Mouse (Mus musculus) cerebellum, adult 8-10 months (tissue): ENCODE data around the gene Rabepk.
A peak's percentile ranks its signal among the peaks of the same experiment; 100 is the strongest.
"Not testable (repeated sequence)": the region's sequence is repeated elsewhere in the genome, so short reads cannot be mapped to it uniquely, and the experiment has no call there.

Experiments used
- DNase-seq: peaks from one replicate; pipeline ENCODE4 v3.0.0; 2022

Gene Rabepk

GRCm38 (mm10) chr2:34762174-34762573, 37.5 kb downstream of the Rabepk start:
- DNase-seq, result no peak

GRCm38 (mm10) chr2:34761272-34761671, 38.4 kb downstream of the Rabepk start:
- DNase-seq, result not testable (repeated sequence)

GRCm38 (mm10) chr2:34757341-34757740, 42.4 kb downstream of the Rabepk start:
- no peak for DNase-seq

- peak; percentile 27 for DNase-seq
Measured at GRCm38 (mm10) chr2:34754551-34755358, 45.0 kb downstream of the Rabepk start, which contains the start of gene Gapvd1. Gapvd1 (minus strand) TSS chr2:34755232.

- peak; percentile 82 for DNase-seq
Measured at GRCm38 (mm10) chr2:34753811-34754550, 45.7 kb downstream of the Rabepk start.

GRCm38 (mm10) chr2:34750245-34750644, 49.5 kb downstream of the Rabepk start:
- DNase-seq, result no peak

- no peak for DNase-seq
Measured at GRCm38 (mm10) chr2:34748479-34748878, 51.2 kb downstream of the Rabepk start.

GRCm38 (mm10) chr2:34745673-34746072, 54.0 kb downstream of the Rabepk start:
- no peak for DNase-seq

- no peak for DNase-seq
Measured at GRCm38 (mm10) chr2:34744476-34744875, 55.2 kb downstream of the Rabepk start.

GRCm38 (mm10) chr2:34742675-34743074, 57.0 kb downstream of the Rabepk start:
- no peak for DNase-seq

- no peak for DNase-seq
Measured at GRCm38 (mm10) chr2:34741390-34742159, 58.1 kb downstream of the Rabepk start.

GRCm38 (mm10) chr2:34739684-34740391, 59.9 kb downstream of the Rabepk start:
- DNase-seq, result no peak

GRCm38 (mm10) chr2:34737911-34738310, 61.8 kb downstream of the Rabepk start:
- no peak for DNase-seq

- DNase-seq, result no peak
Measured at GRCm38 (mm10) chr2:34736626-34737025, 63.1 kb downstream of the Rabepk start.
